Mouse (Mus musculus): ENCODE data around the gene Dennd4b.

DNA sequence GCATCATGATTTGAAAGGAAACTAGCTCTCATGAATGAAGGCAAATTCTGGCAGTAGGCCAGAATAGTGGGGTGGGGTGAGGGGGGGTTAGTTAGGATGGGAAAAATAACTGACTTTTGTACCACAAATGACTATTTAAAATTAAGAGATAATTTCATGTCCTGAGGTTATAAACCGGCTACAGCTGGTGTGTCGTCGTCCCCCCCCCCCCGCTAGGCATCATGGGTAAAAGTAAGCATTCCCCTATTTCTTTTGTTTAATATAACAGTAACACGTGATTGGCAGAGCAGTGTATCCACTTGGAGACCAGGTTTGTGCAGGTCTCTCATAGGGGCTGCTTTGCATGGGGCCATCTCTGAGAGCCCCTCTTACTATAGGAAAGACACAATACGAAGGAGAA lies 57.3 kb downstream of the Dennd4b start:
- TF ChIP-seq CTCF (IDR thresholded peaks at IDR 0.05; ENCODE audit: borderline replicate concordance, control insufficient read depth, extremely low read depth, insufficient read depth, low read length, poor library complexity) (no peak), POLR2A (IDR thresholded peaks at IDR 0.05; ENCODE audit: control insufficient read depth, extremely low read depth, insufficient read depth, low read length, poor library complexity) (no peak)
